Mouse (Mus musculus): ENCODE data around the gene Sez6l. TPM values are rescaled to one million over a fixed set of nuclear protein-coding genes. Genes with fewer than 3 reads are reported as not detected.
A peak's percentile ranks its signal among the peaks of the same experiment; 100 is the strongest.

Sez6l gene
- total and polyA plus RNA-seq, 2 experiments from 2014 or later = 48.4 to 73.8 TPM

DNA sequence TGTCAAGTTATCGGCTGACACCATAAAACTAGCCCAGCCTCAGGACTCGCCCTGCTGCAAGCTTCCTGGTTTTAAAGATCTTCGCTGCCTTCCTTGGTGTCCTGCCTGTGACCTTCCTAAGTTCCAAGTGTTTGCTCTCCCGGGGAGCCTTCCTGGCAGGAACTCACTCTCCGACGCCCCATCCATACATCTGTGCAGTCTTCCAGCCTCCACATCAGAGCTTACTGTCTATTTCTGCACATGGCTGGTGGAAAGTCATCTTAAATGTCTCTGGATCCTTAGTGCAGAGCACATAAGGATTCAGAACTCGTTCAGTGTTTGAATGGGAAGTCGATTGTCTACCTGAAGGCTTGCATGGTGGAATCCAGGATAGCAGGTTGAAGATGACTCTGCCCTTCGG lies 59.5 kb downstream of the Sez6l start:
- no peaks in the 10 kb centered on the region for H3K9me3 ChIP-seq (ENCODE audit: low read length)
- no peak for DNase-seq
- H3K27ac ChIP-seq (ENCODE audit: low read depth, low read length) = no peak overlapping the region
- no peak for TF ChIP-seq CTCF (IDR thresholded peaks at IDR 0.05; ENCODE audit: low read depth)
- no peak overlapping the region for H3K4me2 ChIP-seq (ENCODE audit: low read depth)
- no peaks in the 10 kb centered on the region for H3K36me3 ChIP-seq (ENCODE audit: insufficient read depth)
- no peak overlapping the region for H3K4me3 ChIP-seq (ENCODE audit: low read depth, low read length)
- no peak overlapping the region for H3K9ac ChIP-seq
- no peaks in the 10 kb centered on the region for H3K27me3 ChIP-seq (ENCODE audit: insufficient read depth, low read length)
- 93% methylated on average over 9 of the region's 9 CpGs for WGBS
- peaks cover 26% of the 10 kb centered on the region for H3K4me1 ChIP-seq (ENCODE audit: insufficient read depth)
- ATAC-seq = no peak

DNA sequence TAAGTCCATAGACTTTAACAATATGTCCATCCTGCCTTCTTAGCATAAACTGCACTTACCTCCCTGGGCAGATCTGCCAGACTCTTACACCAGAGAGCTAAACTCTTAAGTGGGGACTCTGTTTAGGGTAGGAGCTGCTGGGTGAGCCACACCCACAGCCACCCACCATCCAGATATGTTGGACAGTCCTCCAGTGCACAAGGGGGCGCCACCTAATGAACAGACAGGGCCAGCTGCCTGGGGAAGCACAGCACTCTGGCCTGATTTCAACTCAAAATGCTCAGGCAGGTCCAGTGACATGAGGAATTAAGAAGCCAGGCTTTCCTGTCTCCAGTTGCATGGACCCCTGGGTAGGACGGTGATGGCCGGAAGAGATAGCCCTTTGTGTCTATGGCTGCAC lies 60.5 kb downstream of the Sez6l start:
- no peaks in the 10 kb centered on the region for H3K36me3 ChIP-seq (ENCODE audit: insufficient read depth)
- no peak for ATAC-seq
- no peak for DNase-seq
- H3K9ac ChIP-seq = no peak overlapping the region
- H3K4me2 ChIP-seq (ENCODE audit: low read depth) = no peak overlapping the region
- no peaks in the 10 kb centered on the region for H3K9me3 ChIP-seq (ENCODE audit: low read length)
- no peak overlapping the region for H3K4me3 ChIP-seq (ENCODE audit: low read depth, low read length)
- 95% methylated on average over 3 of the region's 3 CpGs for WGBS
- H3K27ac ChIP-seq (ENCODE audit: low read depth, low read length) = no peak overlapping the region
- peaks cover 21% of the 10 kb centered on the region for H3K4me1 ChIP-seq (ENCODE audit: insufficient read depth)
- H3K27me3 ChIP-seq (ENCODE audit: insufficient read depth, low read length) = no peaks in the 10 kb centered on the region
- TF ChIP-seq CTCF (IDR thresholded peaks at IDR 0.05; ENCODE audit: low read depth) = no peak

DNA sequence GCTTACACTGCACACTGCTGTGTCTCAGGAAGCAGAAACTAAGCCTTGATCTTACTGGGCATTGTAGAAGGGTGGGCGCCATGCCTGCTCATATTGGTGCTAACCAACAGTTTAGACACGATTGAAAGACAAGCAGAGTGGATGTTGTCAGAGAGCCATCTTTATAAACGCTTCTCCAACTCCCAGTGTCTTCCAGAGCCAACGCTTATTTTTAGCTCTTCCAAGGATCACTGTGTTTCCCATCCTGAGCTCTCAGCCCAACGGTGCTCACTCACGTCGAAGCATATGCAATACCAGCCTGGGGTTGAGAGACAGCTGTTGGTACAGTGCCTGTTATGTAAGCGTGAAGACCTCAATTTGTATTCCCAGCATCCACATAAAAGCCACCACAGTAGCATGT lies 66.6 kb downstream of the Sez6l start:
- H3K4me1 ChIP-seq (ENCODE audit: insufficient read depth) = peaks cover 21% of the 10 kb centered on the region
- ATAC-seq (peak; percentile 49), DNase-seq (peak; percentile 69)
- H3K9ac ChIP-seq = no peak overlapping the region
- peak overlapping the region; percentile 16; the same call in 1 of the 2 replicates for H3K27ac ChIP-seq (ENCODE audit: low read depth, low read length)
- H3K27me3 ChIP-seq (ENCODE audit: insufficient read depth, low read length) = no peaks in the 10 kb centered on the region
- no peaks in the 10 kb centered on the region; the same call in 1 of the 2 replicates for H3K36me3 ChIP-seq (ENCODE audit: insufficient read depth)
- WGBS = 48% methylated on average over 8 of the region's 8 CpGs
- no peak overlapping the region for H3K4me3 ChIP-seq (ENCODE audit: low read depth, low read length)
- no peak for TF ChIP-seq CTCF (IDR thresholded peaks at IDR 0.05; ENCODE audit: low read depth)
- no peak overlapping the region for H3K4me2 ChIP-seq (ENCODE audit: low read depth)
- no peaks in the 10 kb centered on the region for H3K9me3 ChIP-seq (ENCODE audit: low read length)

DNA sequence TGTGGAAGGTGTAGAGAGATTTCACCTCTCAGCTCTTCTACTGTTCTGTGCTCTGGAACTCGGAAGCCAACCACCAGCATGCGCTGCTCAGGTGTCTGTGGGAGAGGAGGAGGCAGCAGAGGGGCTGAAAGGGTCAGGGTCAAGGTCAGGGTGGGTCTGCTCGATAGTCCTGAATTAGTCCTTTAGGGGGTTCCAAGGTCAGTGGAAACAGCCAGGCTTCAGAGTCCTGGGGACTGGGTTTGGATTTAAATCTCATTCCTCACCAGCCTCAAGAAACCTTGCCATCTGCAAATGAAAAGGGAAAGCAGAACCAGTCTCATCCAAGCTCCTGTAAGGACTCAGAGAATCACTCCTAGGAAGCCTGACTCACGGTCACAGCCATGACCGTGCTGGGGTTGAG lies 67.1 kb downstream of the Sez6l start:
- no peaks in the 10 kb centered on the region; the same call in 1 of the 2 replicates for H3K36me3 ChIP-seq (ENCODE audit: insufficient read depth)
- H3K4me2 ChIP-seq (ENCODE audit: low read depth) = no peak overlapping the region
- no peak for TF ChIP-seq CTCF (IDR thresholded peaks at IDR 0.05; ENCODE audit: low read depth)
- WGBS = 74% methylated on average over 5 of the region's 5 CpGs
- peaks cover 22% of the 10 kb centered on the region for H3K4me1 ChIP-seq (ENCODE audit: insufficient read depth)
- DNase-seq (no peak), ATAC-seq (no peak)
- H3K27ac ChIP-seq (ENCODE audit: low read depth, low read length) = peak overlapping the region; percentile 16; the same call in 1 of the 2 replicates
- no peaks in the 10 kb centered on the region for H3K27me3 ChIP-seq (ENCODE audit: insufficient read depth, low read length)
- H3K9ac ChIP-seq = no peak overlapping the region
- H3K4me3 ChIP-seq (ENCODE audit: low read depth, low read length) = no peak overlapping the region
- H3K9me3 ChIP-seq (ENCODE audit: low read length) = no peaks in the 10 kb centered on the region

DNA sequence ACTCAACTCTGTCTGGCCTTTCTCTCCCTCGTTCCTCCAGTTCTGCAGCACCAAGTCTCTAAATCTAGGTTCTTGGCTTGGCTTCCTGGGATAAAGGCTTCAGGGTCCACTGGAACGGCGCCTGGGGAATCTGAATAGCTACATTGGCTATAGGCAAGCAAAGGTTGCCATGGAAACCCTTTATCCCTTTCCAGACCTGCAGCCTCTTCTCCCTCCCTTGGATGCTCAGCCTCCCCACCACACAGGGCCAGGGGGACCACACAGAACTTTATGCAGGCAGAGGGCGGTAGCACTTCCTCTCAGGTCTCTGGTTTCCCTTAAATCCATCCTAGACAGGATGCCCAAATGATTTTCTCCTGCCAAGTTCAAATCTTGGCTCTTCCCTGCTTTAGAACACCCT lies 71.4 kb downstream of the Sez6l start:
- H3K27me3 ChIP-seq (ENCODE audit: insufficient read depth, low read length) = no peaks in the 10 kb centered on the region
- DNase-seq (peak; percentile 79), ATAC-seq (peak; percentile 82)
- peak; percentile 40 for TF ChIP-seq CTCF (IDR thresholded peaks at IDR 0.05; ENCODE audit: low read depth)
- no peak overlapping the region for H3K9ac ChIP-seq
- no peaks in the 10 kb centered on the region for H3K9me3 ChIP-seq (ENCODE audit: low read length)
- no peak overlapping the region for H3K4me3 ChIP-seq (ENCODE audit: low read depth, low read length)
- H3K27ac ChIP-seq (ENCODE audit: low read depth, low read length) = peak overlapping the region; percentile 64
- no peak overlapping the region for H3K4me2 ChIP-seq (ENCODE audit: low read depth)
- WGBS = 15% methylated on average over 4 of the region's 4 CpGs
- H3K4me1 ChIP-seq (ENCODE audit: insufficient read depth) = peaks cover 20% of the 10 kb centered on the region
- H3K36me3 ChIP-seq (ENCODE audit: insufficient read depth) = no peaks in the 10 kb centered on the region; the same call in 1 of the 2 replicates

DNA sequence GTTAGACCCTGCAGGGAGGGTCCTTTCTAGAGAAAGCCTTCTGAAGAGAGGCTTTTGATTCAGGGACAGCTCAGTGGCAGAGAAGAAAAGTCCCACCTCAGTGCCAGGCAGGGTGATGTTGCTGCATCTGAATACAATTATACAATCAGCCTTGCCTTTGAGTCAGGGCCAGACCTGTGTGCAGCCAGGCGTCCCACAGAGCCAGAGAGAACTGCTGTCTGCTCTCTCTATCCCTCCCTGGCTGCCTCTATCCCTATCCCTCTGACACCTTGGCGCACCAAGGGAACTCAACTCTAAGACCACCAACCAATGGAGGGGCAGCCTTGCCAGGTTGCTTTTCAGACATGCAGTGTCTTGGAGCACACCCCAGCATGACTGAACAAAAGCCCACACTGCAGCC lies 75.6 kb downstream of the Sez6l start:
- Histone ChIP-seq H3K4me2 (ENCODE audit: low read depth) (no peak overlapping the region), H3K4me3 (ENCODE audit: low read depth, low read length) (no peak overlapping the region), H3K4me1 (ENCODE audit: insufficient read depth) (peaks cover 12% of the 10 kb centered on the region), H3K27me3 (ENCODE audit: insufficient read depth, low read length) (no peaks in the 10 kb centered on the region), H3K36me3 (ENCODE audit: insufficient read depth) (no peaks in the 10 kb centered on the region; the same call in 1 of the 2 replicates), H3K9me3 (ENCODE audit: low read length) (no peaks in the 10 kb centered on the region), H3K9ac (no peak overlapping the region), H3K27ac (ENCODE audit: low read depth, low read length) (0 out of 2 replicates have a peak overlapping the region, but pooled peaks have one; percentile 30)
- ATAC-seq = no peak
- WGBS = 15% methylated on average over 2 of the region's 2 CpGs
- DNase-seq = no peak
- no peak for TF ChIP-seq CTCF (IDR thresholded peaks at IDR 0.05; ENCODE audit: low read depth)

DNA sequence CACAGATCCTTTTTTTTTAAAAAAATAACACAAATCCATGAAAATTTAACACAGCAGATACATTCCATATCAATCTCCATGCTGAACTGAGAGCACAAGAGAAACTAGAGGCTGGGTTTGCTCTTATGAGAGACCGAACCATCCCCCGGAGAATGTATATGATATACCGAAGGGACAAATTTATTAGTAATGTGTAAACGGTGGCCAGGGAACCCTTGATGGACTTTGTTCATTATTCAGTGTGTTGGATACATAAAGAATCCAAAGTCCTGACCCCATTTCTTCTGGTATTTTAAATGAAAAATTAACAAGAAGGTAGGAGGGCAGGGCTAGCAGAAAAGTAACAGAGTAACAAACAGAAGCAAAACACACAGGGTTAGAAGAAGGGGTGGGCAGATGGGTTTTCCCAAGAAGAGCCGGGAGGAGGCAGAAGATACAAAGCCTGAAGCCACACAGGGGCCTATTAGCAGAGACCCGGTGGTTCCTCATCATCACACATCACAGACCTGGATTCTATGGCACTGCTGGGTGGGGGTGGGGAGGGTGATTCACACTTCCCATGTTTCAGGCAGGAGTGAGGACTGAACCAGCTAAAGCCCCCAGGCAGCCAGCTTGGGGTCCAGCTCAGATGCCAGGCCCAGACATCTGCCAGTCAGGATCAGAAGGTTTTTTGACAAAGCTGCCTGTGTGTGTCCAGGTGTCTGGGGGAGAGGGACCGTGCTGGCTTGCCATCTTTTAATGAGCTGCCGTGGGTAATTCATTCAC lies 76.9 kb downstream of the Sez6l start:
- TF ChIP-seq CTCF (IDR thresholded peaks at IDR 0.05; ENCODE audit: low read depth) = 0 out of 2 replicates have a peak, but pooled peaks have one; percentile 14
- ATAC-seq = peak; percentile 65
- H3K9me3 ChIP-seq (ENCODE audit: low read length) = no peaks in the 10 kb centered on the region
- H3K27me3 ChIP-seq (ENCODE audit: insufficient read depth, low read length) = no peaks in the 10 kb centered on the region
- WGBS = 36% methylated on average over 8 of the region's 8 CpGs
- H3K36me3 ChIP-seq (ENCODE audit: insufficient read depth) = no peaks in the 10 kb centered on the region
- H3K27ac ChIP-seq (ENCODE audit: low read depth, low read length) = peak overlapping the region; percentile 16; the same call in 1 of the 2 replicates
- no peaks in the 10 kb centered on the region for H3K4me1 ChIP-seq (ENCODE audit: insufficient read depth)
- H3K4me3 ChIP-seq (ENCODE audit: low read depth, low read length) = no peak overlapping the region
- no peak for DNase-seq
- H3K9ac ChIP-seq = no peak overlapping the region
- H3K4me2 ChIP-seq (ENCODE audit: low read depth) = no peak overlapping the region

Measured in forebrain, postnatal 0 days (tissue).